Mouse (Mus musculus): ENCODE measurements around the gene Fam240a. TPM values are rescaled to one million over a fixed set of nuclear protein-coding genes. Genes with fewer than 3 reads are reported as not detected.

The Fam240a gene
- polyA plus RNA-seq, 1 experiment from 2014 or later: not detected

GRCm38 (mm10) chr9:110952931-110953549 is 36.4 kb upstream of the Fam240a start:
- 0 out of 2 replicates have a peak, but pooled peaks cover 3% of the 10 kb centered on the region for H3K27me3 ChIP-seq
- peak overlapping the region; percentile 63 for H3K9ac ChIP-seq (replicated peaks)
- H3K4me1 ChIP-seq: peaks cover 3% of the 10 kb centered on the region
- no peak for ATAC-seq (replicated peaks)
- peak overlapping the region; percentile 51 for H3K4me3 ChIP-seq
- H3K9me3 ChIP-seq: no peaks in the 10 kb centered on the region
- peak overlapping the region; percentile 68 for H3K27ac ChIP-seq (replicated peaks)
- WGBS: 44% methylated on average over 5 of the region's 5 CpGs
- H3K36me3 ChIP-seq: no peaks in the 10 kb centered on the region
- H3K4me2 ChIP-seq (replicated peaks): peak overlapping the region; percentile 94

GRCm38 (mm10) chr9:110952398-110952797 is 35.7 kb upstream of the Fam240a start:
- no peaks in the 10 kb centered on the region for H3K36me3 ChIP-seq
- no peaks in the 10 kb centered on the region for H3K9me3 ChIP-seq
- 51% methylated on average over 6 of the region's 6 CpGs for WGBS
- 0 out of 2 replicates have a peak, but pooled peaks cover 3% of the 10 kb centered on the region for H3K27me3 ChIP-seq
- H3K9ac ChIP-seq (replicated peaks): no peak overlapping the region
- no peak overlapping the region for H3K27ac ChIP-seq (replicated peaks)
- peaks cover 3% of the 10 kb centered on the region for H3K4me1 ChIP-seq
- ATAC-seq (replicated peaks): no peak
- H3K4me2 ChIP-seq (replicated peaks): no peak overlapping the region
- H3K4me3 ChIP-seq: no peak overlapping the region

GRCm38 (mm10) chr9:110951866-110952265 is 35.2 kb upstream of the Fam240a start:
- Histone ChIP-seq H3K9ac (replicated peaks) (no peak overlapping the region), H3K4me3 (no peak overlapping the region), H3K9me3 (no peaks in the 10 kb centered on the region), H3K4me2 (replicated peaks) (no peak overlapping the region), H3K36me3 (no peaks in the 10 kb centered on the region), H3K4me1 (peaks cover 3% of the 10 kb centered on the region), H3K27me3 (0 out of 2 replicates have a peak, but pooled peaks cover 3% of the 10 kb centered on the region), H3K27ac (replicated peaks) (no peak overlapping the region)
- 93% methylated on average over 13 of the region's 13 CpGs for WGBS
- no peak for ATAC-seq (replicated peaks)

GRCm38 (mm10) chr9:110951397-110951796 is 34.7 kb upstream of the Fam240a start, which contains the start of gene Lrrc2:
Gene Lrrc2, plus strand, starts transcription at chr9:110951545.
- H3K4me2 ChIP-seq (replicated peaks): no peak within 1 kb of the TSS
- peaks cover 3% of the 10 kb centered on the region for H3K4me1 ChIP-seq
- H3K27me3 ChIP-seq: peaks cover 5% of the 10 kb centered on the region; the same call in 1 of the 2 replicates
- 88% methylated on average over 11 of the region's 11 CpGs for WGBS
- H3K9me3 ChIP-seq: no peaks in the 10 kb centered on the region
- ATAC-seq (replicated peaks): no peak
- H3K4me3 ChIP-seq: no peak within 1 kb of the TSS
- no peak within 1 kb of the TSS for H3K9ac ChIP-seq (replicated peaks)
- no peaks in the 10 kb centered on the region for H3K36me3 ChIP-seq
- H3K27ac ChIP-seq (replicated peaks): no peak within 1 kb of the TSS

GRCm38 (mm10) chr9:110950109-110950508 is 33.4 kb upstream of the Fam240a start:
- Histone ChIP-seq H3K27me3 (peaks cover 15% of the 10 kb centered on the region), H3K27ac (replicated peaks) (no peak overlapping the region)

GRCm38 (mm10) chr9:110948813-110949310 is 32.2 kb upstream of the Fam240a start:
- ATAC-seq (replicated peaks): no peak
- Histone ChIP-seq H3K9me3 (no peaks in the 10 kb centered on the region), H3K27me3 (peaks cover 25% of the 10 kb centered on the region), H3K36me3 (no peaks in the 10 kb centered on the region), H3K9ac (replicated peaks) (no peak overlapping the region), H3K4me3 (no peak overlapping the region), H3K4me2 (replicated peaks) (no peak overlapping the region), H3K4me1 (no peaks in the 10 kb centered on the region; the same call in 1 of the 2 replicates), H3K27ac (replicated peaks) (no peak overlapping the region)
- 65% methylated on average over 8 of the region's 8 CpGs for WGBS

More at GRCm38 (mm10) chr9:110950109-110950508, 33.4 kb upstream of the Fam240a start:
- Histone ChIP-seq H3K4me3 (no peak overlapping the region), H3K9me3 (no peaks in the 10 kb centered on the region), H3K4me2 (replicated peaks) (no peak overlapping the region), H3K9ac (replicated peaks) (no peak overlapping the region), H3K36me3 (no peaks in the 10 kb centered on the region), H3K4me1 (peaks cover 3% of the 10 kb centered on the region)
- no peak for ATAC-seq (replicated peaks)
- 97% methylated on average over 3 of the region's 3 CpGs for WGBS

- 28% methylated on average over 6 of the region's 6 CpGs for WGBS
Measured at GRCm38 (mm10) chr9:110947900-110948299, 31.2 kb upstream of the Fam240a start.

GRCm38 (mm10) chr9:110947261-110947661 is 30.6 kb upstream of the Fam240a start:
- Histone ChIP-seq H3K9me3 (no peaks in the 10 kb centered on the region), H3K4me1 (no peaks in the 10 kb centered on the region; the same call in 1 of the 2 replicates), H3K27ac (replicated peaks) (no peak overlapping the region), H3K4me3 (no peak overlapping the region), H3K9ac (replicated peaks) (no peak overlapping the region), H3K36me3 (no peaks in the 10 kb centered on the region), H3K27me3 (peaks cover 25% of the 10 kb centered on the region), H3K4me2 (replicated peaks) (no peak overlapping the region)
- WGBS: 4% methylated on average over 6 of the region's 6 CpGs
- no peak for ATAC-seq (replicated peaks)

More at GRCm38 (mm10) chr9:110947900-110948299, 31.2 kb upstream of the Fam240a start:
- H3K4me3 ChIP-seq: no peak overlapping the region
- H3K9me3 ChIP-seq: no peaks in the 10 kb centered on the region
- ATAC-seq (replicated peaks): no peak
- no peak overlapping the region for H3K4me2 ChIP-seq (replicated peaks)
- no peak overlapping the region for H3K9ac ChIP-seq (replicated peaks)
- H3K27ac ChIP-seq (replicated peaks): no peak overlapping the region
- peaks cover 25% of the 10 kb centered on the region for H3K27me3 ChIP-seq
- no peaks in the 10 kb centered on the region for H3K36me3 ChIP-seq
- H3K4me1 ChIP-seq: no peaks in the 10 kb centered on the region; the same call in 1 of the 2 replicates

GRCm38 (mm10) chr9:110946548-110947044 is 29.9 kb upstream of the Fam240a start:
- Histone ChIP-seq H3K4me3 (no peak overlapping the region), H3K4me1 (no peaks in the 10 kb centered on the region; the same call in 1 of the 2 replicates), H3K4me2 (replicated peaks) (no peak overlapping the region), H3K27me3 (peaks cover 25% of the 10 kb centered on the region), H3K27ac (replicated peaks) (no peak overlapping the region), H3K9ac (replicated peaks) (no peak overlapping the region), H3K36me3 (no peaks in the 10 kb centered on the region), H3K9me3 (no peaks in the 10 kb centered on the region)
- ATAC-seq (replicated peaks): no peak
- 11% methylated on average over 20 of the region's 20 CpGs for WGBS

GRCm38 (mm10) chr9:110945926-110946325 is 29.3 kb upstream of the Fam240a start, which contains the start of gene Tdgf1:
Gene Tdgf1, minus strand, starts transcription at chr9:110946158.
- Histone ChIP-seq H3K4me3 (no peak within 1 kb of the TSS), H3K9me3 (no peaks in the 10 kb centered on the region), H3K9ac (replicated peaks) (no peak within 1 kb of the TSS), H3K4me1 (no peaks in the 10 kb centered on the region; the same call in 1 of the 2 replicates), H3K36me3 (no peaks in the 10 kb centered on the region), H3K4me2 (replicated peaks) (no peak within 1 kb of the TSS), H3K27ac (replicated peaks) (no peak within 1 kb of the TSS), H3K27me3 (peaks cover 25% of the 10 kb centered on the region)
- no peak for ATAC-seq (replicated peaks)
- 22% methylated on average over 11 of the region's 11 CpGs for WGBS

GRCm38 (mm10) chr9:110945343-110945742 is 28.7 kb upstream of the Fam240a start:
- H3K4me3 ChIP-seq: no peak overlapping the region
- H3K27ac ChIP-seq (replicated peaks): no peak overlapping the region
- peaks cover 25% of the 10 kb centered on the region for H3K27me3 ChIP-seq
- H3K36me3 ChIP-seq: no peaks in the 10 kb centered on the region
- H3K9me3 ChIP-seq: no peaks in the 10 kb centered on the region
- no peak overlapping the region for H3K4me2 ChIP-seq (replicated peaks)
- no peak for ATAC-seq (replicated peaks)
- no peak overlapping the region for H3K9ac ChIP-seq (replicated peaks)
- WGBS: 30% methylated on average over 18 of the region's 18 CpGs
- no peaks in the 10 kb centered on the region; the same call in 1 of the 2 replicates for H3K4me1 ChIP-seq

- Histone ChIP-seq H3K27me3 (peaks cover 25% of the 10 kb centered on the region), H3K4me3 (no peak overlapping the region), H3K27ac (replicated peaks) (no peak overlapping the region), H3K9me3 (no peaks in the 10 kb centered on the region), H3K4me1 (no peaks in the 10 kb centered on the region; the same call in 1 of the 2 replicates), H3K4me2 (replicated peaks) (no peak overlapping the region), H3K9ac (replicated peaks) (no peak overlapping the region), H3K36me3 (no peaks in the 10 kb centered on the region)
- 32% methylated on average over 13 of the region's 13 CpGs for WGBS
- no peak for ATAC-seq (replicated peaks)
Measured at GRCm38 (mm10) chr9:110944265-110944664, 27.6 kb upstream of the Fam240a start.

All from forebrain, embryonic 15.5 days (tissue).